Mouse (Mus musculus): ENCODE results near the gene Aacs. TPM values are rescaled to one million over a fixed set of nuclear protein-coding genes. Genes with fewer than 3 reads are reported as not detected.
A peak's percentile ranks its signal among the peaks of the same experiment; 100 is the strongest.

The Aacs gene
- polyA plus RNA-seq, 1 experiment from 2014 or later: 63.6 TPM

DNA sequence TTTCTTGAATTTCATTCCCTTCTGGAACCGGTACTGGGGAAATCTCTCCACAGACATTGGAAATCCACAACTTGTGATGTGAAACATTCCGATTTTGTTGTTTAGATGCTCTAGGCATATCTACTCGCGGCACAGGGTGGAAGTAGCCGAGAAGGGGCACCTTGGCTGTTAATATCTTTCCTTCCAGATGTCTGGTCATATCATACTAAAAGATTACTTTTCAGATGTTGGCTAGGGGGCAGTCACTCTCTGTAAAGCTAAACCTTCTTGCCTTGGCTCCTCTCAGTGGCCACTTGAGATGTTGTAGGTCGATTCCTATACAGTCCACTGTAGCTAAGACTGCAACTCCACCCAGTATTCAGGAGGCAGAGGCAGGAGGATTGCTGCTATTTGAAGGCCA, 19.5 kb upstream of the Aacs start:
- Histone ChIP-seq H3K4me2 (ENCODE audit: low read length) (no peak overlapping the region), H3K36me3 (ENCODE audit: control insufficient read depth, insufficient read depth, low read length) (peaks cover 36% of the 10 kb centered on the region), H3K27me3 (ENCODE audit: control insufficient read depth, insufficient read depth, low read length) (no peaks in the 10 kb centered on the region), H3K4me1 (ENCODE audit: control insufficient read depth, insufficient read depth, low read length) (no peaks in the 10 kb centered on the region), H3K9ac (replicated peaks; ENCODE audit: low read length) (no peak overlapping the region), H3K4me3 (replicated peaks; ENCODE audit: low read depth, low read length) (no peak overlapping the region), H3K9me3 (ENCODE audit: control insufficient read depth, low read length) (no peaks in the 10 kb centered on the region), H3K27ac (replicated peaks; ENCODE audit: low read depth, low read length) (no peak overlapping the region)
- WGBS: 96% methylated on average over 6 of the region's 6 CpGs
- DNase-seq: no peak
- ATAC-seq (ENCODE audit: low FRiP score, low TSS enrichment): no peak

DNA sequence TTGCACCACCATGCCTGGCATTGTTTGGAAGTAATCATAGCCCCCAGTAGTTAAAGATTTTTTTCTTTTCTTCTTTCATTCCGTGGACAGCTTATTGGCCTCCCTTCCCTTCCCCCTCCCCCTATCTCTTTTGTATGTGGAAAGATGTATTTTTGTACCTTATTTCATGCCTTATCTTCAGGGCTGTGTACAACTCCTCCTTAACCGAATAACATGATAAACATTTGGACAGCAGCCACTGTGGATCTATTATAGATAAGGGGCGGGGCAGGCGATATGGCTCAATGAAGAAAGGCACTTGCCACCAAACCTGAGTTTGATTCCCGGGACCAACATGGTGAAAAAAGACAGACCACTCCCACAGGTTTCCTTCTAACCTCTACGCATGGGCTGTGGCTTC, 18.1 kb upstream of the Aacs start:
- no peak overlapping the region for H3K9ac ChIP-seq (replicated peaks; ENCODE audit: low read length)
- no peaks in the 10 kb centered on the region for H3K4me1 ChIP-seq (ENCODE audit: control insufficient read depth, insufficient read depth, low read length)
- no peak overlapping the region for H3K27ac ChIP-seq (replicated peaks; ENCODE audit: low read depth, low read length)
- WGBS: 94% methylated on average over 6 of the region's 6 CpGs
- H3K9me3 ChIP-seq (ENCODE audit: control insufficient read depth, low read length): no peaks in the 10 kb centered on the region
- H3K36me3 ChIP-seq (ENCODE audit: control insufficient read depth, insufficient read depth, low read length): peaks cover 32% of the 10 kb centered on the region
- ATAC-seq (ENCODE audit: low FRiP score, low TSS enrichment): no peak
- no peaks in the 10 kb centered on the region for H3K27me3 ChIP-seq (ENCODE audit: control insufficient read depth, insufficient read depth, low read length)
- no peak overlapping the region for H3K4me3 ChIP-seq (replicated peaks; ENCODE audit: low read depth, low read length)
- no peak for DNase-seq
- H3K4me2 ChIP-seq (ENCODE audit: low read length): no peak overlapping the region

DNA sequence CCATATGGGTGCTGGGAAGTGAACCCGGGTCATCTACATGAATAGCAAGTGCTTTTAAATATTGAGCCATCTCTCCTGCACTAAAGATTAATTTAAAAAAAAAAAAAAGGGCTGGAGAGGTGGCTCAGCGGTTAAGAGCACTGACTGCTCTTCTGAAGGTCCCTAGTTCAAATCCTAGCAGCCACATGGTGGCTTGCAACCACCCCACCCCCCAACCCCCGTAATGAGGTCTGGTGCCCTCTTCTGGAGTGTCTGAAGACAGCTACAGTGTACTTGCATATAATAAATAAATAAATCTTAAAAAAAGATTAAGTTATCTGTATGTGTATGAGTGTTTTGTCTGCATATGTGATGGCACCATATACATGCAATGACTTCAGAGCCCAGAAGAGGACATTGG, 15.0 kb upstream of the Aacs start:
- ATAC-seq (ENCODE audit: low FRiP score, low TSS enrichment) (no peak), DNase-seq (no peak)
- no peaks in the 10 kb centered on the region for H3K27me3 ChIP-seq (ENCODE audit: control insufficient read depth, insufficient read depth, low read length)
- no peak overlapping the region for H3K4me3 ChIP-seq (replicated peaks; ENCODE audit: low read depth, low read length)
- no peak overlapping the region for H3K4me2 ChIP-seq (ENCODE audit: low read length)
- H3K4me1 ChIP-seq (ENCODE audit: control insufficient read depth, insufficient read depth, low read length): no peaks in the 10 kb centered on the region
- H3K36me3 ChIP-seq (ENCODE audit: control insufficient read depth, insufficient read depth, low read length): peaks cover 8% of the 10 kb centered on the region
- H3K9ac ChIP-seq (replicated peaks; ENCODE audit: low read length): no peak overlapping the region
- H3K9me3 ChIP-seq (ENCODE audit: control insufficient read depth, low read length): no peaks in the 10 kb centered on the region
- no peak overlapping the region for H3K27ac ChIP-seq (replicated peaks; ENCODE audit: low read depth, low read length)
- 89% methylated on average over 3 of the region's 3 CpGs for WGBS

DNA sequence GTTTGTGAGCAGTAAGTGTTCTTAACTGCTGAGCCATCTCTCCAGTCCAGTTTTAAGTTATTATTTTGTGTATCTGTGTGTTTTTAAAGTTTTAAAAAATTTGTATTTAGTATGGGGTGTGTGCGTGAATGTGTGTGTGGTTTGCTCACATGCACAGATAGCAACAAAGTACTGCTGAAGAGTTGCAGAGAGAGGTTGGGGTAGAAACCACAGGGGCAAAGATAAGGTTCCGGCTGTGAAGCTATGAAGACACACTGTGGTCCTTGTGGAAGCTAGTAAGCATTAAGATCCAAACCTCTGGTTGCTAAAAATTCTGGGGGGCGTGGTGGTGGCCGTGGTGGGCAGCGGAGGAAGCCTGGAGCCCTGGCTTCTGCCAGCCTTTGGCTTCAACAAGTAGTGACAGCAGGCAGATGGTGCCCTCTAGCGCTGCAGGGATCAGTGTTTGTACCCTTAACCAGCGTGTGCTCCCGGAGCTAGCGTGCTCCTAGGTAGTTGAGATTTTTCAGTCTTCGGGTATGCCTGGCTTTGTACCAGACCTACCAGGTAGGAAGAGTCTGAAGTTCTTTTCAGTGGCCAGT, 13.7 kb upstream of the Aacs start:
- H3K27ac ChIP-seq (replicated peaks; ENCODE audit: low read depth, low read length): no peak overlapping the region
- no peak overlapping the region for H3K4me3 ChIP-seq (replicated peaks; ENCODE audit: low read depth, low read length)
- H3K4me1 ChIP-seq (ENCODE audit: control insufficient read depth, insufficient read depth, low read length): no peaks in the 10 kb centered on the region
- no peaks in the 10 kb centered on the region for H3K9me3 ChIP-seq (ENCODE audit: control insufficient read depth, low read length)
- ATAC-seq (ENCODE audit: low FRiP score, low TSS enrichment) (no peak), DNase-seq (peak; percentile 46)
- 63% methylated on average over 10 of the region's 10 CpGs for WGBS
- no peaks in the 10 kb centered on the region for H3K36me3 ChIP-seq (ENCODE audit: control insufficient read depth, insufficient read depth, low read length)
- no peak overlapping the region for H3K9ac ChIP-seq (replicated peaks; ENCODE audit: low read length)
- no peak overlapping the region for H3K4me2 ChIP-seq (ENCODE audit: low read length)
- H3K27me3 ChIP-seq (ENCODE audit: control insufficient read depth, insufficient read depth, low read length): no peaks in the 10 kb centered on the region

DNA sequence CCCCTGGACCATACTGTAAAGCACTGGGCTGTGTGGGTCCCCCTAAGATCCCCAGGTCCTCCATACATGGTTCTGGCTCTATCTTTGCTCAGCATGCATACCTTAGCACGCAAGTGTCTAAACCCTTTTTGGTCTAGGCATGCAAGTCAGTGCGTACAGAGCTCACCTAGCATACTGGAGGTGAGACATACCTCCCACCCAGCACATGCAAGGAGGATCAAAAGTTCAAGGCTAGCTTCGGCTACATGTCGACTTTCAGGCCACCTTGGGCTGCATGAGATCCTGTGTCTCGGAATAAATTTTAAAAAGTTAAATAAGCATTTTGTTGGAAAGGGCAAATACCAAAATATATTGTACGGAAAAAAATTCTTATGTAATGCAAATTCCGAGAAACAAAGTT, 10.4 kb upstream of the Aacs start:
- Histone ChIP-seq H3K9ac (replicated peaks; ENCODE audit: low read length) (no peak overlapping the region), H3K27ac (replicated peaks; ENCODE audit: low read depth, low read length) (no peak overlapping the region), H3K4me1 (ENCODE audit: control insufficient read depth, insufficient read depth, low read length) (no peaks in the 10 kb centered on the region), H3K4me3 (replicated peaks; ENCODE audit: low read depth, low read length) (peak overlapping the region; percentile 13; the same call in 1 of the 2 replicates), H3K9me3 (ENCODE audit: control insufficient read depth, low read length) (no peaks in the 10 kb centered on the region), H3K4me2 (ENCODE audit: low read length) (peak overlapping the region; percentile 55), H3K27me3 (ENCODE audit: control insufficient read depth, insufficient read depth, low read length) (no peaks in the 10 kb centered on the region), H3K36me3 (ENCODE audit: control insufficient read depth, insufficient read depth, low read length) (no peaks in the 10 kb centered on the region)
- ATAC-seq (ENCODE audit: low FRiP score, low TSS enrichment) (no peak; the same call in 1 of the 2 replicates), DNase-seq (no peak)
- WGBS: 42% methylated on average over 7 of the region's 7 CpGs

DNA sequence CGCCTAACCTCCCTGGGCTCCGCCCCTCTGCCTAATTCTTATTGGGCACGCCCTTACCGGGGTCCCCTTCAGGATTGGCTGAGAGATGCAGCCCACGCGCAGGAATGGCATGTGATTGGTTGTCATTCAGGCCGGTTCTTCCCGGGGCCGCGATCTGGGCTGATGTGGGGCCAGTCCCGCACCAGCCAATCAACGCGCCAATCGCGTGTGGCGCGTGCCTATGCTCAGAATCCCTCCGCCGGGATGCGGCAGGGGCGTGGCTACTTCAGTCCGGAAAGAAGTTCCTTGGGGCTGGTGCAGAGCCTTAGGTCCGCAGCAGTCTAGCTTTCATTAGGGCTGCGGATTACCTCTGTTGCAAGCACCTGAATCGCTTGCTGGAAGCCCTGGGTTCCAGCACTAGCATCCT, 9.9 kb upstream of the Aacs start:
- H3K4me3 ChIP-seq (replicated peaks; ENCODE audit: low read depth, low read length): peak overlapping the region; percentile 28
- no peak overlapping the region; the same call in 1 of the 2 replicates for H3K9ac ChIP-seq (replicated peaks; ENCODE audit: low read length)
- no peaks in the 10 kb centered on the region for H3K36me3 ChIP-seq (ENCODE audit: control insufficient read depth, insufficient read depth, low read length)
- DNase-seq: peak; percentile 98
- no peaks in the 10 kb centered on the region for H3K9me3 ChIP-seq (ENCODE audit: control insufficient read depth, low read length)
- no peaks in the 10 kb centered on the region for H3K27me3 ChIP-seq (ENCODE audit: control insufficient read depth, insufficient read depth, low read length)
- peak; percentile 99 for ATAC-seq (ENCODE audit: low FRiP score, low TSS enrichment)
- H3K4me1 ChIP-seq (ENCODE audit: control insufficient read depth, insufficient read depth, low read length): no peaks in the 10 kb centered on the region
- WGBS: 0% methylated on average over 25 of the region's 25 CpGs
- H3K4me2 ChIP-seq (ENCODE audit: low read length): peak overlapping the region; percentile 55
- peak overlapping the region; percentile 67 for H3K27ac ChIP-seq (replicated peaks; ENCODE audit: low read depth, low read length)

DNA sequence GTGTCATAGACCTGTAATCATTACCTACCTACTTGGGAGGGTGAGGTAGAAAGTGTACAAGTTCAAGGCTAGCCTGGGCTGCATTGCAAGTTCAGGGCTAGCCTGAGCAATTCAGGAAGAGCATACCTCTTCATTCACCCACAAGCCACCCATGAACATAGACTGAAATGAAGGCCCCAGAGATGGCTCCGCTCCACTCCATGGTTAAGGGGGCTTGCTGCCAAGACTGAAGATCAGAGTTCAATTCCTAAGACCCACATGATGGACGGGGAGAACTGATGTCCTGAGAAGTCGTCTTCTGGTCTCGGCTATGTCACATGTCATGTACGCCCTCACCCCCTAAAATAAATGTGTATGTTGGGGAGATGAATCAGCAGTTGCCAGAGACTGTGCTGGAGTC, 9.1 kb upstream of the Aacs start:
- Histone ChIP-seq H3K4me1 (ENCODE audit: control insufficient read depth, insufficient read depth, low read length) (no peaks in the 10 kb centered on the region), H3K27ac (replicated peaks; ENCODE audit: low read depth, low read length) (no peak overlapping the region), H3K27me3 (ENCODE audit: control insufficient read depth, insufficient read depth, low read length) (no peaks in the 10 kb centered on the region), H3K4me3 (replicated peaks; ENCODE audit: low read depth, low read length) (no peak overlapping the region), H3K36me3 (ENCODE audit: control insufficient read depth, insufficient read depth, low read length) (no peaks in the 10 kb centered on the region), H3K4me2 (ENCODE audit: low read length) (peak overlapping the region; percentile 55), H3K9me3 (ENCODE audit: control insufficient read depth, low read length) (no peaks in the 10 kb centered on the region), H3K9ac (replicated peaks; ENCODE audit: low read length) (no peak overlapping the region)
- DNase-seq (no peak), ATAC-seq (ENCODE audit: low FRiP score, low TSS enrichment) (no peak)
- WGBS: 88% methylated on average over 5 of the region's 5 CpGs

DNA sequence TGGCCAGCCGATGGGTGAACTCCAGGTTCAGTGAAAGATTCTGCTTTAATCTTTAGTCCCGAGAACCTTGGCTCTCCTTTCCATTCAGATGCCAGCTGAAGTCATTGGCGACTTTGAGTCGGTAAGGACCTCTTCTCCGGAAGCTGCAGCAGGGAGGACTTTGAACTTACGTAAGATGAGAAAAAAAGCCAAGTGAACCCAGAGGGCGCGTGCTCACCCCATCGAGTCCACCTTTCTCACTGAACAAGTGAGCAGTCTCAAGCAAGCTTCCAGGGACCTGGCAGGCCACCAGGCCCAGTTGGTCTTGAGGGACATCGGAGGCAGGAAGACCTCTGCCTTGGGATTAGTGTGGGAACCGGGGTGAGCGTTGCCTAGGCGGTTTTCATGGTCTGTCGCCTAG, 8.4 kb upstream of the Aacs start:
- H3K9me3 ChIP-seq (ENCODE audit: control insufficient read depth, low read length): no peaks in the 10 kb centered on the region
- H3K4me2 ChIP-seq (ENCODE audit: low read length): no peak overlapping the region
- H3K27ac ChIP-seq (replicated peaks; ENCODE audit: low read depth, low read length): no peak overlapping the region
- H3K4me1 ChIP-seq (ENCODE audit: control insufficient read depth, insufficient read depth, low read length): no peaks in the 10 kb centered on the region
- ATAC-seq (ENCODE audit: low FRiP score, low TSS enrichment) (no peak), DNase-seq (no peak)
- H3K27me3 ChIP-seq (ENCODE audit: control insufficient read depth, insufficient read depth, low read length): no peaks in the 10 kb centered on the region
- WGBS: 90% methylated on average over 14 of the region's 14 CpGs
- H3K4me3 ChIP-seq (replicated peaks; ENCODE audit: low read depth, low read length): no peak overlapping the region
- H3K36me3 ChIP-seq (ENCODE audit: control insufficient read depth, insufficient read depth, low read length): no peaks in the 10 kb centered on the region
- no peak overlapping the region for H3K9ac ChIP-seq (replicated peaks; ENCODE audit: low read length)

DNA sequence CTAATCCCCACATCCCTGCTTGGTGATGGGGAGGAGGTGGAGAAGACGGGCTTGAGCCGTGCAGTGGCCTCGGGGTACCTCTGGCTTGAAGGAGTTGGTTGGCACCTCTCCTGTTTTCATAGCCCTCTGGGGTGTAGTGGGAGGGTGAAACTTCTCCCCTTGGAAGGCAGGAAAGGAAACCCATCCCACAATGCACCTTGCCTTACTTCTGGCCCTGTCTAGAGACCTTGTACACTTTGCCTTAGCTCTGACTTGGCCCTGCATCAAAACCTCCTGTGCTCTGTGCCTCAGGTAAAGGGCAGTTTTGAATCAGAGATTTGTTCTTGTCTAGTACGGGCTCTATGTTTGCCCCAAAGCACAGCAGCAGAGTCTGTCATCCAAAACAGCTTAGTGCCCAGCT, 4.9 kb upstream of the Aacs start:
- Histone ChIP-seq H3K27me3 (ENCODE audit: control insufficient read depth, insufficient read depth, low read length) (no peaks in the 10 kb centered on the region), H3K4me1 (ENCODE audit: control insufficient read depth, insufficient read depth, low read length) (no peaks in the 10 kb centered on the region), H3K9ac (replicated peaks; ENCODE audit: low read length) (no peak overlapping the region), H3K36me3 (ENCODE audit: control insufficient read depth, insufficient read depth, low read length) (no peaks in the 10 kb centered on the region), H3K27ac (replicated peaks; ENCODE audit: low read depth, low read length) (no peak overlapping the region), H3K4me2 (ENCODE audit: low read length) (no peak overlapping the region), H3K4me3 (replicated peaks; ENCODE audit: low read depth, low read length) (no peak overlapping the region), H3K9me3 (ENCODE audit: control insufficient read depth, low read length) (no peaks in the 10 kb centered on the region)
- 84% methylated on average over 4 of the region's 4 CpGs for WGBS
- DNase-seq: no peak
- no peak for ATAC-seq (ENCODE audit: low FRiP score, low TSS enrichment)

Data from midbrain, embryonic 14.5 days (tissue).